Mouse (Mus musculus): Measurements from ENCODE around the gene Gm10670. TPM values are rescaled to one million over a fixed set of nuclear protein-coding genes. Genes with fewer than 3 reads are reported as not detected.
"Not testable (repeated sequence)": the region's sequence is repeated elsewhere in the genome, so short reads cannot be mapped to it uniquely, and the experiment has no call there.

Gm10670 gene
- polyA plus RNA-seq (2014; fragmentation: Nextera tagmentation; extraction: Ambion mirVana) = not detected in 2 replicates

DNA sequence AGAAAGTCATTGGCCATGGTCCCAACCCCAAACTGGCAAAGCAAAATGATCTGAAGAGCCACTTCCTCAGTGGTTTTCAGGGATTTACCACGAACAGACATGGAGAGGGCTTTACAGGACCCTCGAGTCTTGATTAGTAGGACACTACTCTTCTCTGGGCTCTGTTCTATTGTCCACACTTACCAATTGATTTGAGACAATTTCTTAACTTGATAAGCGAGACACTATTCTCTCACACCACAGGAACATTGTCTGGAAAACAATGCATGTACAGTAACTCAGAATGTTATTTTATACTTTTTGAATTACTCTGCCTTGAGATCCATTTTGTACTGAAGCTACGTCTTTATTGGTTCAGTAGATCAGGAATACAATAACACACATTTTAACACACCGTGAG lies at the start of gene Gm10670:
TSS of gene Gm10670 (minus strand) at position 101 of the 400 bp plus-strand sequence.
- H3K27me3 ChIP-seq (replicated peaks; ENCODE audit: control insufficient read depth, insufficient read depth, low read length); H3K27ac ChIP-seq (replicated peaks; ENCODE audit: low read depth, low read length); H3K4me3 ChIP-seq (ENCODE audit: low read depth, low read length); H3K9me3 ChIP-seq (ENCODE audit: control insufficient read depth, low read length); H3K4me2 ChIP-seq (ENCODE audit: low read depth, low read length); H3K9ac ChIP-seq (ENCODE audit: low read depth, low read length); H3K36me3 ChIP-seq (ENCODE audit: control insufficient read depth, insufficient read depth, low read length); DNase-seq (ENCODE audit: low spot score); H3K4me1 ChIP-seq (ENCODE audit: control insufficient read depth, insufficient read depth, low read length); ATAC-seq (ENCODE audit: low read depth): not testable (repeated sequence)
- no CpG with 5 or more reads among the region's 5 CpGs for WGBS

DNA sequence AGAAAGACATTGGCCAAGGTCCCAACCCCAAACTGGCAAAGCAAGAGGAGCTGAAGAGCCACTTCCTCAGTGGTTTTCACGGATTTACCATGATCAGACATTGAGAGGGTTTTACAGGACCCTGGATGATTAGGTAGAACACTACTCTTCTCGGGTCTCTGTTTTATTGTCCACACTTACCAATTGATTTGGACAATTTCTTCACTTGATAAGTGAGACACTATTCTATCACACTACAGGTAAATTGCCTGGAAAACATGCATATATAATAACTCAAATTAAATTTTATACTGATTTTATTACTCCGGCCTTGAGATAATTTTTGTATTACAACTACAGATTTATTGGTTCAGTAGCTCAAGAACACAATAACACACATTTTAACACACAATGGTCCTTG lies 35.7 kb upstream of the Gm10670 start, which contains the start of gene Vmn1r103:
TSS of gene Vmn1r103 (minus strand) at position 101 of the 400 bp plus-strand sequence.
- H3K4me3 ChIP-seq (ENCODE audit: low read depth, low read length); H3K4me1 ChIP-seq (ENCODE audit: control insufficient read depth, insufficient read depth, low read length); ATAC-seq (ENCODE audit: low read depth); H3K27ac ChIP-seq (replicated peaks; ENCODE audit: low read depth, low read length); H3K36me3 ChIP-seq (ENCODE audit: control insufficient read depth, insufficient read depth, low read length); DNase-seq (ENCODE audit: low spot score); H3K9me3 ChIP-seq (ENCODE audit: control insufficient read depth, low read length); H3K27me3 ChIP-seq (replicated peaks; ENCODE audit: control insufficient read depth, insufficient read depth, low read length); H3K9ac ChIP-seq (ENCODE audit: low read depth, low read length); H3K4me2 ChIP-seq (ENCODE audit: low read depth, low read length): not testable (repeated sequence)
- no CpG with 5 or more reads among the region's 3 CpGs for WGBS

DNA sequence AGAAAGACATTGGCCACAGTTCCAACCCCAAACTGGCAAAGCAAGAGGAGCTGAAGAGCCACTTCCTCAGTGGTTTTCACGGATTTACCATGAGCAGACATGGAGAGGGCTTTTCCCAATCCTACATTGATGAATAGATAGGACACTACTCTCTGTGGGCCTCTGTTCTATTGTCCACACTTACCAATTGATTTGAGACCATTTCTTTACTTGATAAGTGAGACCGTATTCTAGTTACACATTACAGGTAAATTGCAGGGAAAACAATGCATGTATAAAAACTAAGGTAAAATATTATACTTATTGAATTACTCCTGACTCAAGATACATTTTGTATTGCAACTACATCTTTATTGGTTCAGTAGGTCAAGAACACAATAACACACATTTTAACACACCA lies 32.2 kb downstream of the Gm10670 start, which contains the start of gene Vmn1r101:
TSS of gene Vmn1r101 (minus strand) at position 101 of the 400 bp plus-strand sequence.
- not testable (repeated sequence) for H3K27me3 ChIP-seq (replicated peaks; ENCODE audit: control insufficient read depth, insufficient read depth, low read length); H3K9me3 ChIP-seq (ENCODE audit: control insufficient read depth, low read length); H3K4me2 ChIP-seq (ENCODE audit: low read depth, low read length); H3K9ac ChIP-seq (ENCODE audit: low read depth, low read length); H3K4me3 ChIP-seq (ENCODE audit: low read depth, low read length); DNase-seq (ENCODE audit: low spot score); H3K27ac ChIP-seq (replicated peaks; ENCODE audit: low read depth, low read length); H3K4me1 ChIP-seq (ENCODE audit: control insufficient read depth, insufficient read depth, low read length); H3K36me3 ChIP-seq (ENCODE audit: control insufficient read depth, insufficient read depth, low read length); ATAC-seq (ENCODE audit: low read depth)
- no CpG with 5 or more reads among the region's 2 CpGs for WGBS

Other genes starting within 250 kb of the Gm10670 start
- not detected in 2 replicates for gene Gm4498, start 241.1 kb downstream of the Gm10670 start, polyA plus RNA-seq (2014; fragmentation: Nextera tagmentation; extraction: Ambion mirVana)
- not detected in 2 replicates for gene Gm5890, start 212.1 kb downstream of the Gm10670 start, polyA plus RNA-seq (2014; fragmentation: Nextera tagmentation; extraction: Ambion mirVana)
- not detected in 2 replicates for gene Gm4133, start 140.9 kb downstream of the Gm10670 start, polyA plus RNA-seq (2014; fragmentation: Nextera tagmentation; extraction: Ambion mirVana)
- gene Gm5728, start 99.5 kb downstream of the Gm10670 start, polyA plus RNA-seq (2014; fragmentation: Nextera tagmentation; extraction: Ambion mirVana) = not detected in 2 replicates
- gene Vmn1r100, start 57.0 kb downstream of the Gm10670 start, polyA plus RNA-seq (2014; fragmentation: Nextera tagmentation; extraction: Ambion mirVana) = not detected in 2 replicates
- not detected in 2 replicates for gene Vmn1r101, start 32.3 kb downstream of the Gm10670 start, polyA plus RNA-seq (2014; fragmentation: Nextera tagmentation; extraction: Ambion mirVana)
- not detected in 2 replicates for gene Vmn1r103, start 35.6 kb upstream of the Gm10670 start, polyA plus RNA-seq (2014; fragmentation: Nextera tagmentation; extraction: Ambion mirVana)
- not detected in 2 replicates for gene Vmn1r104, start 58.9 kb upstream of the Gm10670 start, polyA plus RNA-seq (2014; fragmentation: Nextera tagmentation; extraction: Ambion mirVana)
- gene Gm5726, start 70.8 kb upstream of the Gm10670 start, polyA plus RNA-seq (2014; fragmentation: Nextera tagmentation; extraction: Ambion mirVana) = not detected in 2 replicates
- gene Gm4141, start 101.3 kb upstream of the Gm10670 start, polyA plus RNA-seq (2014; fragmentation: Nextera tagmentation; extraction: Ambion mirVana) = not detected in 2 replicates
- gene Gm4513, start 124.1 kb upstream of the Gm10670 start, polyA plus RNA-seq (2014; fragmentation: Nextera tagmentation; extraction: Ambion mirVana) = not detected in 2 replicates
- not detected in 2 replicates for gene Vmn1r107, start 194.0 kb upstream of the Gm10670 start, polyA plus RNA-seq (2014; fragmentation: Nextera tagmentation; extraction: Ambion mirVana)
- not detected in 2 replicates for gene Vmn1r111, start 228.3 kb upstream of the Gm10670 start, polyA plus RNA-seq (2014; fragmentation: Nextera tagmentation; extraction: Ambion mirVana)